Mouse (Mus musculus) heart, postnatal 0 days (tissue): ENCODE measurements at regions not wholly inside any gene's neighbourhood (a gene's known extent, or its start where the extent isn't known, plus 50 kb on each side); places are given as distances from the start of the nearest gene placed in this dataset.

Experiments used
- CTCF ChIP-seq: IDR thresholded peaks from 2 replicates; pipeline ENCODE4 v1.5.1; 2016; ENCODE audit warnings: antibody characterized with exemption, control low read depth, low read depth
- EP300 ChIP-seq: IDR thresholded peaks from 2 replicates; pipeline ENCODE4 v1.6.1; 2016; ENCODE audit warnings: antibody characterized with exemption, low read depth

DNA sequence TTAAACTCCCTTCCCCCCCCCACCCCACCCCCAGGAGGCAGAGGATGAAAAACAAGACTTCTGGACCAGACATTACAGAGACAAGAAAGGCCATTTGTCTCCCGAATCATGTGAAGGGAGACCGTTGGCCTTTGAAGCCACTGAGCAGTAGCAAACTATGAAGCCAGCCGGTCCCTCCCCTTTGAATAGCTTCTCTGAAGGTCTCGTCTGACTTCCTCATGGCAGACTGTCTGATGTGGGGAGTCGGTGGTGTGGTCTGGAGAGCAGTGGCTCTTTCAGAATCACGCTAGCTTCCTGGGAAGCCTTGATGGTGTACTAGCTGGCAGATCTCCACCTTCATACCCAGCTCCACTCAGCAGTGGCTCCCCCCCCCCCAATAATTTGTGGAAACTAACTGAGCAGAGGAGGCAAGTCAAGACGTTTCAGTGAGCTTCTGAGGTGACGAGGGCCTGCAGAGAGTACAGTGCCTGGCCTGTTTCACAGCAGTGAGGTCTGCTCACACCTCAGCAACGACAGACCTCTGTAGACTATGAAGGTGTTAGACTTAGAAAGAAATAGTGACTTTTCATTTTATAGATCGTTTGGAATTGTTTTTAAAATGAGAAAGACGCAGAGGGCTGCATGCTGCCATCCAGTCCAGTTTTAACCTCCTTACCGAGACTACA, 116.9 kb upstream of the Rnaseh2b start:
- TF ChIP-seq CTCF (no peak), EP300 (no peak)
